Mouse (Mus musculus) thymus, postnatal 14 days (tissue): ENCODE data around the gene Rnls.

Experiments used
- DNase-seq: peaks from one replicate; pipeline ENCODE4 v3.0.0; 2021

Rnls gene

GRCm38 (mm10) chr19:33259164-33259563, 132.9 kb downstream of the Rnls start:
- no peak for DNase-seq

GRCm38 (mm10) chr19:33253893-33254292, 138.2 kb downstream of the Rnls start:
- no peak for DNase-seq

- DNase-seq, result no peak
Measured at GRCm38 (mm10) chr19:33252226-33252625, 139.9 kb downstream of the Rnls start.

- no peak for DNase-seq
Measured at GRCm38 (mm10) chr19:33244196-33244595, 147.9 kb downstream of the Rnls start.

GRCm38 (mm10) chr19:33240386-33240785, 151.7 kb downstream of the Rnls start:
- DNase-seq, result no peak

GRCm38 (mm10) chr19:33232902-33233301, 159.2 kb downstream of the Rnls start:
- DNase-seq, result no peak

- DNase-seq, result no peak
Measured at GRCm38 (mm10) chr19:33231303-33231702, 160.8 kb downstream of the Rnls start.

GRCm38 (mm10) chr19:33227004-33227403, 165.1 kb downstream of the Rnls start:
- peak; percentile 88 for DNase-seq

GRCm38 (mm10) chr19:33225858-33226705, 166.0 kb downstream of the Rnls start:
- peak; percentile 26 for DNase-seq

- DNase-seq, result peak; percentile 29
Measured at GRCm38 (mm10) chr19:33225002-33225376, 167.1 kb downstream of the Rnls start.

GRCm38 (mm10) chr19:33224181-33225001, 167.7 kb downstream of the Rnls start:
- peak; percentile 68 for DNase-seq

- no peak for DNase-seq
Measured at GRCm38 (mm10) chr19:33223766-33224165, 168.3 kb downstream of the Rnls start.

- DNase-seq, result peak; percentile 40
Measured at GRCm38 (mm10) chr19:33223276-33223675, 168.8 kb downstream of the Rnls start.

GRCm38 (mm10) chr19:33222595-33223223, 169.4 kb downstream of the Rnls start:
- peak; percentile 75 for DNase-seq

- DNase-seq, result no peak
Measured at GRCm38 (mm10) chr19:33217791-33218300, 174.2 kb downstream of the Rnls start.

GRCm38 (mm10) chr19:33209709-33210108, 182.4 kb downstream of the Rnls start:
- no peak for DNase-seq

GRCm38 (mm10) chr19:33207991-33208390, 184.1 kb downstream of the Rnls start:
- no peak for DNase-seq

GRCm38 (mm10) chr19:33205389-33205788, 186.7 kb downstream of the Rnls start:
- no peak for DNase-seq

- no peak for DNase-seq
Measured at GRCm38 (mm10) chr19:33202422-33202821, 189.7 kb downstream of the Rnls start.

- DNase-seq, result no peak
Measured at GRCm38 (mm10) chr19:33201181-33201580, 190.9 kb downstream of the Rnls start.

GRCm38 (mm10) chr19:33192064-33192463, 200.0 kb downstream of the Rnls start:
- DNase-seq, result no peak

GRCm38 (mm10) chr19:33188766-33189165, 203.3 kb downstream of the Rnls start:
- no peak for DNase-seq

GRCm38 (mm10) chr19:33179595-33179994, 212.5 kb downstream of the Rnls start:
- DNase-seq, result no peak
